Mouse (Mus musculus) heart, postnatal 0 days (tissue): ENCODE data around the gene Btc. TPM values are rescaled to one million over a fixed set of nuclear protein-coding genes. Genes with fewer than 3 reads are reported as not detected.

Experiments used
- ATAC-seq: fragments of 200-750 bp; cut with Nextera tagmentation; 2 replicates; pipeline ENCODE4 v1.8.0; 2017; ENCODE audit warnings: low read depth, moderate number of reproducible peaks, moderate library complexity; ENCODE audit not compliant: insufficient read depth
- DNase-seq: peaks from one replicate; pipeline ENCODE4 v3.0.0-alpha.2; 2016; ENCODE audit warnings: low spot score
- H3K27ac ChIP-seq: fragments of 300-500 bp; sonication (generic); 2 replicates; pipeline ENCODE4 v1.5.1; 2014; ENCODE audit warnings: low read depth, mild to moderate bottlenecking
- H3K27me3 ChIP-seq: fragments of 300-500 bp; sonication (generic); 2 replicates; pipeline ENCODE4 v1.6.1; 2014; ENCODE audit warnings: low read length, mixed read lengths; ENCODE audit not compliant: control insufficient read depth, insufficient read depth
- H3K36me3 ChIP-seq: fragments of 300-500 bp; sonication (generic); replicated peaks from 2 replicates; pipeline ENCODE4 v1.6.1; 2014; ENCODE audit warnings: low read length, mixed read lengths; ENCODE audit not compliant: control insufficient read depth, insufficient read depth
- H3K4me1 ChIP-seq: fragments of 300-500 bp; sonication (generic); 2 replicates; pipeline ENCODE4 v1.6.1; 2014; ENCODE audit warnings: antibody characterized with exemption; ENCODE audit not compliant: control insufficient read depth, insufficient read depth
- H3K4me2 ChIP-seq: fragments of 300-500 bp; sonication (generic); 2 replicates; pipeline ENCODE4 v1.6.1; 2014; ENCODE audit warnings: low read depth, mild to moderate bottlenecking, low read length, moderate library complexity
- H3K4me3 ChIP-seq: fragments of 300-500 bp; sonication (generic); 2 replicates; pipeline ENCODE4 v1.5.1; 2014; ENCODE audit warnings: low read depth, low read length
- H3K9ac ChIP-seq: fragments of 300-500 bp; sonication (generic); replicated peaks from 2 replicates; pipeline ENCODE4 v1.6.1; 2014; ENCODE audit warnings: low read depth, low read length, mixed read lengths
- H3K9me3 ChIP-seq: fragments of 300-500 bp; sonication (generic); replicated peaks from 2 replicates; pipeline ENCODE4 v1.6.1; 2016; ENCODE audit warnings: low read length; ENCODE audit not compliant: control insufficient read depth
- CTCF ChIP-seq: IDR thresholded peaks from 2 replicates; pipeline ENCODE4 v1.5.1; 2016; ENCODE audit warnings: antibody characterized with exemption, control low read depth, low read depth
- EP300 ChIP-seq: IDR thresholded peaks from 2 replicates; pipeline ENCODE4 v1.6.1; 2016; ENCODE audit warnings: antibody characterized with exemption, low read depth
- WGBS: fragments of 180-500 bp; shearing (Covaris S2); extraction: QIAGEN DNeasy Blood & Tissue Kit; methylation state at CpG from one replicate; pipeline ENCODE4 v1.1.7; 2014; 5-methylcytosine and 5-hydroxymethylcytosine counted together
- polyA plus RNA-seq: library from polyadenylated mRNA; unstranded; fragments of >200 nt; fragmentation: Nextera tagmentation; extraction: Ambion mirVana; gene quantifications from 2 replicates; pipeline ENCODE4 v1.2.1, GENCODE M21; 2015
- total RNA-seq: library from RNA; depleted of rRNA; stranded (reverse); fragments of >200 nt; gene quantifications from 2 replicates; pipeline ENCODE4 v1.2.3, GENCODE M21; 2014; ENCODE audit warnings: low replicate concordance

Btc gene
- total and polyA plus RNA-seq, 2 experiments from 2014 or later, result 0.57 to 2.6 TPM

GRCm38 (mm10) chr5:91413814-91414213 lies 11.0 kb upstream of the Btc start:
- no peaks in the 10 kb centered on the region for H3K4me1 ChIP-seq
- TF ChIP-seq EP300, result no peak
- TF ChIP-seq CTCF, result no peak
- 37% methylated on average over 8 of the region's 8 CpGs for WGBS
- peak; percentile 90 for ATAC-seq
- H3K36me3 ChIP-seq, result no peaks in the 10 kb centered on the region
- H3K27ac ChIP-seq, result peak overlapping the region; percentile 71
- H3K9me3 ChIP-seq, result no peaks in the 10 kb centered on the region
- no peak overlapping the region for H3K4me3 ChIP-seq
- no peak overlapping the region for H3K9ac ChIP-seq
- H3K4me2 ChIP-seq, result no peak overlapping the region
- no peaks in the 10 kb centered on the region for H3K27me3 ChIP-seq
- DNase-seq, result peak; percentile 67

GRCm38 (mm10) chr5:91404263-91404662 lies 1.5 kb upstream of the Btc start:
- Histone ChIP-seq H3K27me3 (no peaks in the 10 kb centered on the region), H3K27ac (no peak overlapping the region), H3K4me3 (no peak overlapping the region), H3K4me1 (no peaks in the 10 kb centered on the region), H3K4me2 (no peak overlapping the region), H3K36me3 (no peaks in the 10 kb centered on the region), H3K9ac (no peak overlapping the region), H3K9me3 (no peaks in the 10 kb centered on the region)
- WGBS, result 80% methylated on average over 5 of the region's 5 CpGs
- ATAC-seq, result no peak
- DNase-seq, result no peak
- TF ChIP-seq EP300, result no peak
- TF ChIP-seq CTCF, result no peak

DNA sequence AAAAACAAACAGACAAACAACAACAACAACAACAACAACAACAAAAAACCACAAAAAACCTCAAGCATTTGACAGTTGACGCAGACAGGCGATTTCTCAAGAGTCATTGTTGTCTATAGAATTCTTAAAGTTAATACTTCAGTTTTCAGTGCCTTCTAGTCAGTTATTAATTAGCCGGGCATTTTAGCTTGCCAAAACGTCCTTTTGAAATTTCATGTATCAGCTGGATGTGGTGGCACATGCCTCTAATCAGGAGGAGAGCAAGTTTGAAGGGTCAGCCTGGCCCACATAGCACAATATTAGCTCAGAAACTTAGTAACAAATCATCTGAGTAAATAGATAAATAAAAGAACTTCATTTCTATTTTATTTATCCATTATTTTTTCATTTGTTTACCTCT lies 487 bp upstream of the Btc start:
- H3K9me3 ChIP-seq, result no peaks in the 10 kb centered on the region
- no peaks in the 10 kb centered on the region for H3K36me3 ChIP-seq
- no peak for TF ChIP-seq EP300
- no peak for TF ChIP-seq CTCF
- no peaks in the 10 kb centered on the region for H3K27me3 ChIP-seq
- peak overlapping the region; percentile 53; the same call in 1 of the 2 replicates for H3K4me3 ChIP-seq
- H3K4me2 ChIP-seq, result peak overlapping the region; percentile 80; the same call in 1 of the 2 replicates
- no peak overlapping the region for H3K9ac ChIP-seq
- WGBS, result 69% methylated on average over 4 of the region's 4 CpGs
- no peak for DNase-seq
- H3K27ac ChIP-seq, result no peak overlapping the region
- ATAC-seq, result no peak
- H3K4me1 ChIP-seq, result no peaks in the 10 kb centered on the region

GRCm38 (mm10) chr5:91400493-91401096 lies 2.2 kb downstream of the Btc start:
- DNase-seq, result no peak
- Histone ChIP-seq H3K4me2 (no peak overlapping the region), H3K27ac (no peak overlapping the region), H3K9me3 (no peaks in the 10 kb centered on the region), H3K4me1 (no peaks in the 10 kb centered on the region), H3K36me3 (no peaks in the 10 kb centered on the region), H3K9ac (no peak overlapping the region), H3K4me3 (no peak overlapping the region), H3K27me3 (no peaks in the 10 kb centered on the region)
- no peak for TF ChIP-seq CTCF
- TF ChIP-seq EP300, result no peak
- WGBS, result 51% methylated on average over 2 of the region's 2 CpGs
- ATAC-seq, result no peak

DNA sequence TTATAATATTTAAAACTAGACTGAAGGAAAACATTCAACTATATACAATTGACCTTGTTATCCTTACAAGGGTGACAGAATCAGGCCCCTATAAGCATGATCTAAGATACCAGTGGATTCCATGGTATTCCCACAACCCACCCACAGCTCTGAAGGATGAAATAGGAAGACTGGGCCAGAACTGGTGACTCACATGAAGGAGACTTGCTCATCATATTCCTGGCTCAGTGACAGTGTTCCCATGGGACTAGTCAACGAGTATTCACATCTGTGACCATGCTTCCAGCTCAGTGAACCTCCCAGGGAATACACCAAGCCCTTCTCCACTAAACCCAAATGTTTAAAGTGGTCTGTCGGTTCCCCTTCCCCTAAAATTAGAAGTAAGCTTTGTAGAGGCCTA lies 27.3 kb downstream of the Btc start:
- TF ChIP-seq EP300 (no peak), CTCF (no peak)
- H3K27me3 ChIP-seq, result no peaks in the 10 kb centered on the region
- no peak overlapping the region for H3K4me3 ChIP-seq
- H3K9ac ChIP-seq, result no peak overlapping the region
- WGBS, result 47% methylated on average over 2 of the region's 2 CpGs
- DNase-seq (no peak), ATAC-seq (no peak)
- H3K4me1 ChIP-seq, result no peaks in the 10 kb centered on the region
- no peak overlapping the region for H3K27ac ChIP-seq
- H3K9me3 ChIP-seq, result no peaks in the 10 kb centered on the region
- no peaks in the 10 kb centered on the region for H3K36me3 ChIP-seq
- H3K4me2 ChIP-seq, result no peak overlapping the region

DNA sequence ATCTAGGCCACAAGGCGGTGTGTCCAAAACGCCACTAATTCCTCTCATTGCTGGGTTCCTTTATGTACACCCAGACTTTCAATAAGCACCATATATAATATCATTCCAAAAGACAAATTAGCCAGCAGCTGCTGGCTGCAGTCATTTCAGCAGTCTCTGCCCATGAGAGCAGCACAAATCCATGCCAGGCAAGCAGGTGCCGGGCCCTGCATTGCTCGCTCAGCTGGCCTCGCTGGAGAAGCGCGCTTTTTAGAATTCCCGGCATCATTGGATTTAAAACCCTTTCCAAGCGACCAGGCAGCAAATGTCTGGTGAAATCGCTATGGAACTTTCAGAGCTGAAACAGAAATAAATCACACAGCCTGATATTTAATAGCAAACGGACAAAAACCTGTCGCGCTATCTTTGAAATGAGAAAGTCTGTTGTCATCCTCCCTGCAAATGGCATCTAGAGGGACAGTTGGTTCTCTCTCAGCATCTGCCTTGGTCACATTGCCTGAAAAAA lies 34.7 kb downstream of the Btc start:
- Histone ChIP-seq H3K27me3 (no peaks in the 10 kb centered on the region), H3K4me1 (no peaks in the 10 kb centered on the region), H3K4me2 (no peak overlapping the region), H3K27ac (no peak overlapping the region), H3K9me3 (no peaks in the 10 kb centered on the region), H3K9ac (no peak overlapping the region), H3K4me3 (no peak overlapping the region), H3K36me3 (no peaks in the 10 kb centered on the region)
- DNase-seq (no peak), ATAC-seq (no peak)
- 88% methylated on average over 13 of the region's 13 CpGs for WGBS
- TF ChIP-seq CTCF (no peak), EP300 (no peak)
